Mouse (Mus musculus) myocyte (in vitro differentiated cells): ENCODE measurements at regions not wholly inside any gene's neighbourhood (a gene's known extent, or its start where the extent isn't known, plus 50 kb on each side); places are given as distances from the start of the nearest gene placed in this dataset.

Experiments
- H3K27me3 ChIP-seq: one replicate; pipeline ENCODE4 v1.6.1; 2011; ENCODE audit not compliant: control insufficient read depth, insufficient read depth, insufficient read length
- H3K36me3 ChIP-seq: one replicate; pipeline ENCODE4 v1.6.1; 2011; ENCODE audit not compliant: control insufficient read depth, insufficient read depth
- H3K4me2 ChIP-seq: one replicate; pipeline ENCODE4 v1.6.1; 2011; ENCODE audit warnings: low read depth, control low read depth
- H3K4me3 ChIP-seq: one replicate; pipeline ENCODE4 v1.5.1; 2011; ENCODE audit warnings: mild to moderate bottlenecking, control low read depth, moderate library complexity
- H3K79me2 ChIP-seq: one replicate; pipeline ENCODE4 v1.6.1; 2011; ENCODE audit not compliant: control insufficient read depth, insufficient read depth
- H3ac ChIP-seq: one replicate; pipeline ENCODE4 v1.6.1; 2011; ENCODE audit not compliant: control insufficient read depth, insufficient read length
- CEBPB ChIP-seq: IDR thresholded peaks from 2 replicates; pipeline ENCODE4 v1.6.1; 2011; ENCODE audit warnings: mild to moderate bottlenecking, moderate library complexity; ENCODE audit not compliant: poor library complexity, insufficient read depth, severe bottlenecking
- E2F4 ChIP-seq: IDR thresholded peaks from one replicate; pipeline ENCODE4 v1.6.1; 2011; ENCODE audit warnings: mild to moderate bottlenecking, control low read depth, moderate library complexity; ENCODE audit not compliant: insufficient read depth
- MAX ChIP-seq: IDR thresholded peaks from one replicate; pipeline ENCODE4 v1.6.1; 2011; ENCODE audit warnings: low read depth, mild to moderate bottlenecking, control low read depth
- MYOD1 ChIP-seq, 3 experiments: IDR thresholded peaks; one replicate each; pipeline ENCODE4 v1.6.1; 2011; ENCODE audit warnings: control low read depth in 2 of 3, low read depth in 2 of 3, mild to moderate bottlenecking in 2 of 3, moderate library complexity in 1 of 3; ENCODE audit not compliant: insufficient read length in 2 of 3, control insufficient read depth in 1 of 3
- MYOG ChIP-seq, 3 experiments: IDR thresholded peaks; one replicate each; pipeline ENCODE4 v1.6.1; 2011; ENCODE audit warnings: control low read depth in 2 of 3, low read depth in 2 of 3, mild to moderate bottlenecking in 2 of 3; ENCODE audit not compliant: insufficient read length in 2 of 3, control insufficient read depth in 1 of 3, insufficient read depth in 1 of 3
- POLR2A ChIP-seq: IDR thresholded peaks from one replicate; pipeline ENCODE4 v1.6.1; 2011; ENCODE audit warnings: low read depth, mild to moderate bottlenecking, control low read depth, moderate library complexity; ENCODE audit not compliant: insufficient read length
- POLR2AphosphoS2 ChIP-seq: IDR thresholded peaks from one replicate; pipeline ENCODE4 v1.6.1; 2011; ENCODE audit warnings: low read depth, control low read depth; ENCODE audit not compliant: insufficient read length
- REST ChIP-seq: IDR thresholded peaks from one replicate; pipeline ENCODE4 v1.6.1; 2011; ENCODE audit warnings: mild to moderate bottlenecking, control low read depth, moderate library complexity; ENCODE audit not compliant: insufficient read depth, insufficient read length
- SRF ChIP-seq: IDR thresholded peaks from one replicate; pipeline ENCODE4 v1.6.1; 2011; ENCODE audit warnings: low read depth; ENCODE audit not compliant: control insufficient read depth, insufficient read length
- TCF12 ChIP-seq: IDR thresholded peaks from one replicate; pipeline ENCODE4 v1.6.1; 2011; ENCODE audit warnings: mild to moderate bottlenecking, control low read depth; ENCODE audit not compliant: poor library complexity, insufficient read depth, severe bottlenecking
- TCF3 ChIP-seq: IDR thresholded peaks from one replicate; pipeline ENCODE4 v1.6.1; 2011; ENCODE audit warnings: low read depth, control low read depth; ENCODE audit not compliant: insufficient read length
- USF1 ChIP-seq: IDR thresholded peaks from one replicate; pipeline ENCODE4 v1.6.1; 2011; ENCODE audit warnings: low read depth, mild to moderate bottlenecking, control low read depth, moderate library complexity

GRCm38 (mm10) chr1:120767054-120767453 is 164.8 kb downstream of the En1 start:
- no peaks in the 10 kb centered on the region for H3K79me2 ChIP-seq
- no peak overlapping the region for H3K4me3 ChIP-seq
- H3ac ChIP-seq, result no peak overlapping the region
- no peak overlapping the region for H3K4me2 ChIP-seq
- H3K27me3 ChIP-seq, result no peaks in the 10 kb centered on the region
- H3K36me3 ChIP-seq, result no peaks in the 10 kb centered on the region
- TF ChIP-seq E2F4 (no peak), TCF12 (no peak), USF1 (no peak), CEBPB (no peak), MYOD1 (IDR thresholded peaks at IDR 0.05; ENCODE audit: control insufficient read depth in 1 of 3, insufficient read length in 2 of 3, low read depth in 2 of 3) (no peak), TCF3 (no peak), MYOG (IDR thresholded peaks at IDR 0.05; ENCODE audit: control insufficient read depth in 1 of 3, insufficient read depth in 1 of 3, insufficient read length in 2 of 3, low read depth in 2 of 3) (no peak), MAX (no peak), REST (no peak), POLR2AphosphoS2 (no peak), SRF (no peak), POLR2A (no peak)

DNA sequence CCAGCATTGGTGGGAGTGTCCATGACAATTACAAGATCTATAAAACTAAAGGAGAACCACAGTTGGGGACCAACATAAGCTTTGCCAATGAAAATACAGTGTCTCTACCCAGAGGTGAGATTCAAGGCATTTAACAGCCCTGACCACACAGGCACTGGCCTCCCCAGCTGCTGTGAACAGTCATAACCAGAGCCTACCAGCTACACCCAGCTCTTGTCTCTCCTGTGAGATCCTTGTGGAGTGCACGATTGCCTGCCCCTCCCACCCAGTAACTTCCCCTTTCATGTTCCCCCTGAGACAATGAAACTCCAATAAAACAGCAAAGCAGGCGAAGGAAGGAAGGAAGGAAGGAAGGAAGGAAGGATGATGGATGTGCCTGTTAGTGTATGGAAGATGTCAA is 169.1 kb downstream of the En1 start:
- H3K36me3 ChIP-seq, result no peaks in the 10 kb centered on the region
- no peaks in the 10 kb centered on the region for H3K79me2 ChIP-seq
- H3K27me3 ChIP-seq, result no peaks in the 10 kb centered on the region
- no peak overlapping the region for H3K4me2 ChIP-seq
- TF ChIP-seq REST (no peak), USF1 (no peak), MAX (no peak), POLR2AphosphoS2 (no peak), TCF12 (no peak), SRF (no peak), TCF3 (no peak), MYOD1 (IDR thresholded peaks at IDR 0.05; ENCODE audit: control insufficient read depth in 1 of 3, insufficient read length in 2 of 3, low read depth in 2 of 3) (no peak), E2F4 (no peak), CEBPB (no peak), MYOG (IDR thresholded peaks at IDR 0.05; ENCODE audit: control insufficient read depth in 1 of 3, insufficient read depth in 1 of 3, insufficient read length in 2 of 3, low read depth in 2 of 3) (no peak), POLR2A (no peak)
- no peak overlapping the region for H3K4me3 ChIP-seq
- H3ac ChIP-seq, result no peak overlapping the region

GRCm38 (mm10) chr1:120776906-120777305 is 174.7 kb downstream of the En1 start:
- no peaks in the 10 kb centered on the region for H3K27me3 ChIP-seq

GRCm38 (mm10) chr1:120777468-120777867 is 175.2 kb downstream of the En1 start:
- Histone ChIP-seq H3K79me2 (no peaks in the 10 kb centered on the region), H3K36me3 (no peaks in the 10 kb centered on the region), H3K4me3 (no peak overlapping the region), H3ac (no peak overlapping the region), H3K27me3 (no peaks in the 10 kb centered on the region), H3K4me2 (no peak overlapping the region)
- TF ChIP-seq TCF12, result no peak
- TF ChIP-seq TCF3, result no peak
- TF ChIP-seq E2F4, result no peak
- TF ChIP-seq CEBPB, result no peak
- no peak for TF ChIP-seq SRF
- TF ChIP-seq POLR2A, result no peak
- no peak for TF ChIP-seq REST
- no peak for TF ChIP-seq MAX
- TF ChIP-seq MYOD1 (IDR thresholded peaks at IDR 0.05; ENCODE audit: control insufficient read depth in 1 of 3, insufficient read length in 2 of 3, low read depth in 2 of 3), result no peak
- no peak for TF ChIP-seq MYOG (IDR thresholded peaks at IDR 0.05; ENCODE audit: control insufficient read depth in 1 of 3, insufficient read depth in 1 of 3, insufficient read length in 2 of 3, low read depth in 2 of 3)
- no peak for TF ChIP-seq POLR2AphosphoS2
- no peak for TF ChIP-seq USF1

More at GRCm38 (mm10) chr1:120776906-120777305, 174.7 kb downstream of the En1 start:
- TF ChIP-seq CEBPB, result no peak
- TF ChIP-seq USF1, result no peak
- Histone ChIP-seq H3K36me3 (no peaks in the 10 kb centered on the region), H3K4me3 (no peak overlapping the region), H3K79me2 (no peaks in the 10 kb centered on the region), H3ac (no peak overlapping the region), H3K4me2 (no peak overlapping the region)

GRCm38 (mm10) chr1:120795245-120795644 is 193.0 kb downstream of the En1 start:
- Histone ChIP-seq H3K79me2 (no peaks in the 10 kb centered on the region), H3K27me3 (no peaks in the 10 kb centered on the region), H3K4me3 (no peak overlapping the region), H3ac (no peak overlapping the region), H3K4me2 (no peak overlapping the region), H3K36me3 (no peaks in the 10 kb centered on the region)
- TF ChIP-seq CEBPB, result no peak
- no peak for TF ChIP-seq SRF
- TF ChIP-seq REST, result no peak
- no peak for TF ChIP-seq POLR2AphosphoS2
